Mouse (Mus musculus): Measurements from ENCODE around the gene Sort1.

GRCm38 (mm10) chr3:108256719-108257637, 26.9 kb upstream of the Sort1 start, which contains the start of gene Psma5:
- TF ChIP-seq CTCF (IDR thresholded peaks at IDR 0.05; ENCODE audit: insufficient read depth, low read depth, low read length): no peak
- TF ChIP-seq POLR2A (IDR thresholded peaks at IDR 0.05; ENCODE audit: insufficient read depth, low read depth, low read length): peak; percentile 37; the same call in 1 of the 2 replicates

All from olfactory bulb, adult 2 months (tissue).